Mouse (Mus musculus) ES-CJ7 (cell line): ENCODE data around the gene Rsph6a.
A peak's percentile ranks its signal among the peaks of the same experiment; 100 is the strongest.

ENCODE experiments used
- DNase-seq: peaks from one replicate; pipeline ENCODE4 v3.0.0; 2011; ENCODE audit warnings: low read depth, low spot score

Rsph6a gene

DNA sequence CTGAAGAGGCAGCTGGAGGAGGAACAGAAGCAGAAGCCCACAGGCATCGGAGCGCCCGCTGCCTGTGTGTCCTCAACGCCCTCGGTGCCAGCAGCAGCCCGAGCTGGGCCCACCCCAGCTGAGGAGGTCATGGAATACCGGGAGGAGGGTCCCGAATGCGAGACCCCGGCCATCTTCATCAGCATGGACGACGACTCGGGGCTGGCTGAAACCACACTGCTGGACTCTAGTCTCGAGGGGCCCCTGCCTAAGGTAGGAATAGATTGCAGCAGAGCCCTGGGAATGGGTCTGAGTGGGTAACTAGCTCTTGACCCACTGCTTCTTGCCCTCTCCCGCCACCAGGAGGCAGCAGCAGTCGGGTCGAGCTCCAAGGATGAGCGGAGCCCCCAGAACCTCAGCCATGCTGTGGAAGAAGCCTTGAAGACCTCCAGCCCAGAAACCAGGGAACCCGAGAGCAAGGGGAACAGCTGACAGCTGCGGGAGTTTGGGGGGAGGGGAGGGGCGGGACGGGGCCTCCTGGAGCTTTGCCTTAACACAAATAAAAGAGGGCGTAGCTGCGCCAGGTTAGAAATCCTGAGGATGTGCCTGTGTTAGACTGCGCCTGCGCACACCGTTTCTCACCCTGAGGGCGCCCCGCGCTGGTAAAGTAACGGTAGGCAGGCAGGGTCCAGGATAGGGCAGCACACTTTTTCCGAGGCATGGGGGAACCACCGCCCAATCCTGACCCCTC, at the start of gene Rsph6a:
Gene Rsph6a (plus strand): TSS at position 644 of the 730 bp plus-strand sequence.
- DNase-seq = peak; percentile 84

- no peak for DNase-seq
Measured at GRCm38 (mm10) chr7:19005417-19006121, 48.9 kb upstream of the Rsph6a start.

DNA sequence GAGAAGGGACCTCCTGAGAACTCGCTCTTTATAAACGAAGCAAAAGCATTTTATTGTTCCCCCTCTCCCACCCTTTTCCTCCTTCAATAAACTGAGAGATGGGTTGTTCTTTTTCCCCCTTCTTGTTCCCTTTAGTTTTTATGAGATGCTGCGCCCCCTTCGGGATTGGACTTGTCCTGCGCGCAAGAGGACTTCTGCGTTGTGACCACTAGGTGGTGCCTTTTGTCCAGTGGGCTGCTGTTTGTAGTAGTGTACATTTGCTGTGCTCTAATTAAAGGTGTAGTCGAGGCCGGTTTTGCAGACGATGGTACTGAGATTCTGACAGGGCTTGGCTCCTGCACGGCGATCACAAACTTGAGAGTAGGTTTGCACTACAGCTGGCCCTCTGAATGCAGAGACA, 48.0 kb upstream of the Rsph6a start:
- DNase-seq = peak; percentile 92

- no peak for DNase-seq
Measured at GRCm38 (mm10) chr7:19007026-19007977, 47.2 kb upstream of the Rsph6a start.

DNA sequence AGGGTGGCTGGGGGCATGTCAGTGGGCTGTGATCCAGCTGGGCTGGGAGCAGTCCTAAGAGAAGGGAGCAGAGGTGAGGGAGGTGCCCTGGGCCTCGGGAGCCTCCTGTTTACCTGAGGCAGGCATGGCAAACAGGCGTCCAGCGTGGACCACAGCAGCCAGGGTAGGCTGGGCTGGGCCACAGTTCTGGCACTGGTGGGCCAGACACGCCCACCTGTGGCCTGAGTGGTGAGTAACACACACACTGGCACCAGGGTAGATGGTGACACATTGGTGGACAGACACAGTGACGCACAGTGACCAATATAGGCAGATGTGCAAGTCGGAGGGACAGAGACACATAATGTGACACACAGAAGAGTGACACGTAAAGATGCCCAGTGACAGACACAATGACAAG, 43.9 kb upstream of the Rsph6a start:
- DNase-seq = no peak

- no peak for DNase-seq
Measured at GRCm38 (mm10) chr7:19012025-19012621, 42.4 kb upstream of the Rsph6a start.

DNA sequence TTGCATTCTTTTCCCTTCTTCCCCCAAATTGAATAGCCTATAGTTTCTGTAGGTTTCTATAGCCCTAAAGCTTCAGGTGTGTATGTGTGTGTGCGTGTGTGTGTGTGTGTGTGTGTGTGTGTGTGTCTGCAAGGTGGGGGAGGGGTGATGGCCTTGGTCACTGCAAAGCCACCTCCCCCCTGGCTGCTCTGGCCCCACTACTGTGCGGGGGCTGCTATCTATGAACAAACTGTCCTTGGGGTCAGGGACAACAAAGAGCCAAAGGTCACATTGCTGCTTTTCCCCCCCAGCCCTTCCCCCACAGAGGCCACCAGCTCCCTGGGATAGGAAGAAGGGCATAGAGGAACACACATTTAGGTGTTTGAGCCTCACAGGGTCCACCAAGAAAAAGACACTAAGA, 41.6 kb upstream of the Rsph6a start:
- no peak for DNase-seq

GRCm38 (mm10) chr7:19014452-19014851, 40.0 kb upstream of the Rsph6a start:
- no peak for DNase-seq

DNA sequence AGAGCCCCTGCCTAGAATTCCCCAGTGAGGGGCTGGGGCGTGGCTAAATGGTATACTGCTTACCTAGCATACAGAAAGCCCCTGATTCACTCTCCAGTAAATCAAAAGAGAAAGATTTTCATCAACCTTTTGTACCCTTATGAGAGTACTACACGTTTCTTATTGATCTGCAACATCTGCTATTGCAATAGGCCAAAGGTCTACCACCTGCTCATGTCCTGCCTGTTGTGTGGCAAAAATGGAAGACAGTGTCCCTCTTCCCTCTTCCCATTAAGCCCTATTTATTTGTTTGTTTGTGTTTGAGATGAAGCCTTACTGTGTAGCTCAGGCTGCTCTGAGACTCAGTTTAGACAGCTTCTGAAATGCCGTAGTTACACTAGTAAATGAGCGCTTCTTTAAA, 38.4 kb upstream of the Rsph6a start:
- DNase-seq = no peak

GRCm38 (mm10) chr7:19017909-19018308, 36.6 kb upstream of the Rsph6a start:
- no peak for DNase-seq

GRCm38 (mm10) chr7:19021048-19021447, 33.4 kb upstream of the Rsph6a start:
- no peak for DNase-seq

- DNase-seq = no peak
Measured at GRCm38 (mm10) chr7:19022189-19022958, 32.1 kb upstream of the Rsph6a start.

- peak; percentile 80 for DNase-seq
Measured at GRCm38 (mm10) chr7:19023357-19023814, 31.1 kb upstream of the Rsph6a start, which contains the start of gene Foxa3. Gene Foxa3 (minus strand): TSS chr7:19023538.

- DNase-seq = peak; percentile 93
Measured at GRCm38 (mm10) chr7:19024096-19024506, 30.4 kb upstream of the Rsph6a start, which contains the start of gene Sympk. Gene Sympk (plus strand): TSS chr7:19024377.

GRCm38 (mm10) chr7:19024581-19025255, 29.8 kb upstream of the Rsph6a start:
- DNase-seq = no peak

GRCm38 (mm10) chr7:19028067-19028466, 26.4 kb upstream of the Rsph6a start:
- DNase-seq = no peak

GRCm38 (mm10) chr7:19029084-19029653, 25.3 kb upstream of the Rsph6a start:
- peak; percentile 83 for DNase-seq

DNA sequence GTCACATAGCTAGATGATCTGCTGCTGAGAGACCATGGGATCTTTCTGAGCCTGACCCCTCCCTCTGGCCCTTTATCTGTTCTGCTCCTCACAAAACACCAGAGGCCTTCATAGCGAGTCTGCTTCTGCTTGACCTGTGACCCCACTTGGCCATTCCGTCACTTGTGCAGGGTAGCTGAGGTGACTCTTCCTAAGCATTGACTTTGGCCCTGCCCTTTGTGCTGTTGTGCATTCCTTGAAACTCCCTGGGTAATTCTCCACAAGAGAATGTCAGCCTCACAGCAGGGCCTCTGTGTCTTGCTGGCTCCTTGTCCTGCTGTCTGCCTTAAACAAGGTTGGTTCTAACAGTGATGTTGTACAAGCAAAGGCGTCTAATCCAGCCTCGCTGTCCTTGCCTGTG, 22.8 kb upstream of the Rsph6a start:
- no peak for DNase-seq

- no peak for DNase-seq
Measured at GRCm38 (mm10) chr7:19044616-19045015, 9.9 kb upstream of the Rsph6a start.
